Mouse (Mus musculus) stomach, postnatal 0 days (tissue): ENCODE measurements at regions not wholly inside any gene's neighbourhood (a gene's known extent, or its start where the extent isn't known, plus 50 kb on each side); places are given as distances from the start of the nearest gene placed in this dataset.

Experiments used
- CTCF ChIP-seq: IDR thresholded peaks from 2 replicates; pipeline ENCODE4 v1.5.1; 2016; ENCODE audit warnings: antibody characterized with exemption, low read depth, mild to moderate bottlenecking, moderate library complexity
- EP300 ChIP-seq: optimal IDR thresholded peaks from 2 replicates; pipeline ENCODE3; 2016; ENCODE audit warnings: antibody characterized with exemption

DNA sequence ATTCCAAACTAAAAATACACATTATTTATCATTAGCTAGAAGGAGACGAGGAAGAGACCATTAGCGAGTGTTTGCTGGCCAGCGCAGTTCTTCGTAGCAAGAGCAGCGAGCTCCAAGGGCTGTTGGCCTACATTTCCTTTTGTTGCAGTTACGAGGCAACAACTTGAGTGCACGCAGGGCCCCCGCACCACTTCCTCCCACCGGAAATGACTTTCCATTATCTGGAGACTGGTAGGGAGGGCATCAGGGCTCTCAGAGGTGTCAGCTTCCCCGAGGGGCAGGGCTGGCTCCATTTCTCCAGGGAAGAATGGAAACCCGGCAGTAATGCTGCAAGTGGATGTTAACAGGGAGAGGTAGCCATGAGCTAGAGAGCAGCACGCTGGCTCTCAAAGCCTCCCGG lies 114.3 kb upstream of the Rpl38 start:
- TF ChIP-seq CTCF (no peak), EP300 (no peak)
